Mouse (Mus musculus) stomach, postnatal 0 days (tissue): ENCODE results near the gene Rnf26.

ENCODE experiments used
- CTCF ChIP-seq: IDR thresholded peaks from 2 replicates; pipeline ENCODE4 v1.5.1; 2016; ENCODE audit warnings: antibody characterized with exemption, low read depth, mild to moderate bottlenecking, moderate library complexity
- EP300 ChIP-seq: optimal IDR thresholded peaks from 2 replicates; pipeline ENCODE3; 2016; ENCODE audit warnings: antibody characterized with exemption

GRCm38 (mm10) chr9:44085741-44086665 is 27.3 kb downstream of the Rnf26 start:
- no peak for TF ChIP-seq CTCF
- TF ChIP-seq EP300 = no peak
